Mouse (Mus musculus): ENCODE measurements around the gene Smchd1.

The Smchd1 gene

DNA sequence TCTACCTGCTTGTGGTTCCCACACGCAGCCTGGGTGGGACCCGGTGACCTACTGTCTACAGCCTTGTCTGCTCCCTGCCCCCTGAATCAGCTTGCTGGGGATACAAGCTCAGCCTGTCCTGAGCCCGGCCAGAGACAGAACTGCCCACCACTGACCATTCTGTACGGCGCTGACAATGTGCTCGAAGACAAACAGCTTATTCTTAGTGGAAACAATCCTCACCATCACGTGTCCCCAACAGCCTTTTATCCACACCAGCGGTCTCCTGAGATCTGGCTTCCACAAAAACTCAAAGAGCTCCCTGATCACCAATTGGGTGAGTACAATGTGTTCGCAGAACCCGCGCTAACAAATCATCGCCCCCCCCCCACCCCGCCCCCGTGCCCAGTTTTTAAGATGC lies 166.0 kb downstream of the Smchd1 start:
- no peak for DNase-seq

DNA sequence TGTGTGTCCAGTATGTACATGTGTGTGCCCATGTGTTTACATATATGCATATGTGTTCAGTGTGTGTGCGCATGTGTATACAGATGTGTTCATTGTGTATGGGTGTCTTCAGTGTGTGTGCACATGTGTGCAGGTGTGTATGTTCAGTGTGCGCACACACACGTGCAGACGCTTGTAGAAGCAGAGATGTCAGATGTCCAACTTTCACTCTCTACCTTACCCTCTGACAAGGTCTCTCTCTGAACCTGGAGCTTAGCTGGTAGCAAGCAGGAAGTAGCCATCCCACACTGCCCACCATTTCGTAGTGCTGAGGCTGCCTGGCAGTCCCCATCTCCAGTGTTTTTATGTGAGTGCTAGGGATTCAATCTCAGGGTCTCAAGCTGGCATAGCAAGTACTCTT lies 166.8 kb downstream of the Smchd1 start:
- DNase-seq: no peak

DNA sequence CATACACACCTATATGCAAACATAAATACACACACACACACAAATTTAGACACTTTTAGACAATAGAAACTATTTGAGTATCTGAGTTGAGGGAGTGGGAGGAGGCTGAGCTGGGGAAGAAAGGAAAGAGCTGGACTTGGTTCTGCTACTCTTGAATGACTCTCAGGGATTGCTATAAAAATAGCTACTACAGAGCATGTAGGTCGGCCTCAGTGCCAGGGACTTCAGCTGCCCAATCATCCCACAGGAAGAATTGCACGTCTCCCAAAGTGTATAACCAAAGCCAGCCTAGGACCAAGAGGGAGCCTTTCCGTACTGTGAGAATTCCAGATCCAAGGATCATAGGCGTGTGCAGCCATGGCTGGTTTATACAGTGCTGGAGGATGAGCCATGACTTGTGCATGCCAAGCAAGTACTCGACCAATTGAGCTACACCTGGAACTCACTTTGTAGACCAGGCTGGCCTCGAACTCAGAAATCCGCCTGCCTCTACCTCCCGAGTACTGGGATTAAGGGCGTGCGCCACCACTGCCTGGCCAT lies 167.8 kb downstream of the Smchd1 start:
- DNase-seq: no peak

DNA sequence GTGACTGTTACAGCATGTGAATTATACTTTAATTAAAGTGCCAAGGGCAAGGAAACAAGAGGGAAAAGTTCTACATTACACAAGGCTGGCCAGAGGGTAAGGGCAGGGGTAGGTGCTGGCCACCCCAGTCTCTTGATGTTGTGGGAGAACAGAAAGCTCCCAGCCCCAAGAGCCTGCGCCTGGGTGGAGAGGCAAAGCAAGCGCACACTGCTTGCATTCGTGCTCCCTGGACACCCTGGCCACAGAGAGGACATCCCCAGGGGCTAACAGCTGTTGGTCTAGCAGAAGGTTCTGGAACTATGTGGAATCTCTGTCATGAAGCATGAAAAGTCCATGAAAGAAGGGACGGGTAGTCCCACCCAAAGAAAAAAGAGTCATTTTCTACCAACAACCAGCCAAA lies 168.4 kb downstream of the Smchd1 start:
- DNase-seq: no peak

DNA sequence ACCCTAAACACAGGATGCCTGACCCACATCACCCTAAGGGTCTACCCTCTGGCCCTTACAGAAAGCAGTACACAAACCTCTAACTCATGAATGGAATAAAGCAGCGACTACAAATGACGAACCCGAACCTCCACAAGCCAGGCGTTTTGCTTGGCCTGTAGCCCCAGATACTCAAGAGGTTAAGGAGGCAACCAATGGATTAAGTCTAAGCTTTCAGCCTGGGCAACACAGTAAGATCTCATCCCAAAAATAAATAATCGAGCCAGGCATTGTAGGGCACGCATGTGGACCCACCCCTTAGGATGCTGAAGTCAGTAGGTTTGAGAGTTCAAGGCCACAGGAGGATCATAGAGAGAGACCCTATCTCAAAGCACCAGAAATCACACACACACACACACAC lies 169.1 kb downstream of the Smchd1 start:
- DNase-seq: no peak

DNA sequence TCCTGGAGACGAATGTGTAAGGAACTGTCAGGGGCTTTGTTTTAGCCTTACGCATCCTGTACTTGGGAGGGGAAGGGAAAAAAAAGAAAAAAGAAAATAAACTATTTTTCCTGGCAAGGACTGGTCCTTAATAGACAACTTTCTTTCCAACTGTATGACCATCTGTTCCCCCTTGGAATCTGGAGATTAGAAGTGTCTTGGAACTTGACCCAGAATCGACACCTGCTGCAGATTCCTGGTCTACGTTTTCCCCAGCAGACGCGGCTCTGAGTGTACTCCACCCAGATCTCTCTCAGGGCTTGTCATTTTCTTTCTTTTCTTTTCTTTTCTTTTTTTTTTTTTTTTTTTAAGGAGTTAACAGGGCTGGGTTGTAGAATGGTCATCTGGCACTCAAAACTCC lies 171.7 kb downstream of the Smchd1 start:
- no peak for DNase-seq

DNA sequence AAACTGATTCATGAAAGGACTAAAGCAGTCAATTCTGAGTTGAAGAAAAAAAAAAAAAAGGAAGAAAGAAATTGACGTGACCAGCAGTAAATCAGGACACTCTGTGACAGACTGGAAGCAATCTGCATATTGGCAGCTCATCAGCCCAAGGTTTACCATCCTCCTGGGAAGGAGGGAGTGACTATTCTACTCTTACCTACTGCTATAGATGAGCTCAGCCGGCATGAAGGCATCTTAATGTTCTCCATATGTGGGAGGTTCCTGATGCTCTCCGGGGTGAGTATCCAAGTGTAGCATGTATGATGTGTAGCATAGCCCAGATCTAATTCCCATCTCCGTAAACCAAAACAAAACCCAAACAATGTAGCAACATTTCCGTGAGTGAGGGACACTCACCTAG lies 173.7 kb downstream of the Smchd1 start:
- DNase-seq: no peak

DNA sequence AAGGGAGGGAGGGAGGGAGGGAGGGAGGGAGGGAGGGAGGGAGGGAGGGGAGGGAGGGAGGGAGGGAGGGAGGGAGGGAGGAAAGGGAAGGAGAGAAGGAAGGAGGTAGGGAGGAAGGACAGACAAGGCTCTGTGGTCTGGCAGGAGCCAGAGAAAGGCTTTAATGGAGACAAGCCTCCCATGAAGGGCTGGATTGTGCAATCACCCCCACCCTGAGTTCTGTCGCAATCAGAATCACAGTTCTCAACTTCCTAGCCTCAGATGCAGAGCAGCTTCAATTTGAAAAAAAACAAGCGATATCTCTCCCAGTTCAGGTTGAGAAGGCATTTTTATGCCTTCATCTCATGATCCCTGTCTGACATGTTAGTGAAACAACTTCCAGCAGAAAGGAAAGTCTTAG lies 174.8 kb downstream of the Smchd1 start:
- no peak for DNase-seq

DNA sequence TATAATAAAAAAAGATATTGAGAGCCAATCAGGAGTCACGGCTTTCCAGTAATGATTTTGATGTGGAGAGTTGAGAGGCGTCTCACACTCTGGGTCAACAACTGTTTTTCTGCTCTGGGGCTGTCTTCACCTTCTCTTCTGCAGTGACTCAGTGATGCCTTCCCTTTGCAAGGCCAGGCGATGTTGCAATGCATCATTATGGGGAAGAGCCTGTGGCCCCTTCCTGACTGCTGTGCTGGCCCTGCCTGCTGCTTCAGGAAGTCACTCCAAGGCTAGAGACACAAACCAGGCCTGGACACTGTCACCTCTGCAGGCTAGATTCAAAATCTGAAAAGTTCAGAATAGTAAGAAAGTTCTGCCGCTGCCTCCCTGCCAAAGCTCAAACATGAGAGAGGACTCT lies 175.3 kb downstream of the Smchd1 start:
- DNase-seq: no peak

DNA sequence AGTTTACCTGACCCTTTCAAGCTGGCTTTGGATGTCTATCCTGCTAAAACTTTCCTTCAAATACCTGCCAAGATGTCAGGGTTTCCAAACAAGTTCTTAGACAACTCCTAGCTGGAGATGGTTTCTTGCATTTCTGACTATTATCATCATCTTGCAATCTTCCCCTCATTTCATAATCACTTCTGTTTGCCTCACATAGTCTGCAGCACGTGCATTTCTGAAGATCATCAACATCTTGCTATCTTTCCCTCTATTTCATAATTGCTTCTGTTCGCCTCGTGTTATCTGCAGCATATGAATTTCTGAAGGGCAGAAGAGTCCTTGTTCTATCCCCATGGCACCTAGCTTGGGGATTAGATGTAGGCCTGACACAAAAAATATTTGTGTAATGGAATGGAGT lies 180.6 kb downstream of the Smchd1 start:
- DNase-seq: no peak
